Mouse (Mus musculus): ENCODE measurements around the gene Slc2a8. TPM values are rescaled to one million over a fixed set of nuclear protein-coding genes. Genes with fewer than 3 reads are reported as not detected.

Gene Slc2a8
- polyA plus RNA-seq, 1 experiment from 2014 or later, result 10.1 TPM

- ATAC-seq (replicated peaks; ENCODE audit: insufficient number of reproducible peaks, low FRiP score, low TSS enrichment, low read depth), result no peak
- Histone ChIP-seq H3K36me3 (replicated peaks; ENCODE audit: control insufficient read depth, insufficient read depth, low read depth, low read length) (no peaks in the 10 kb centered on the region), H3K4me2 (ENCODE audit: low read depth, low read length) (no peak overlapping the region), H3K9me3 (replicated peaks; ENCODE audit: control insufficient read depth, low read length) (no peaks in the 10 kb centered on the region), H3K9ac (replicated peaks; ENCODE audit: low read length) (no peak overlapping the region), H3K27ac (replicated peaks; ENCODE audit: low read depth, low read length) (no peak overlapping the region), H3K4me3 (ENCODE audit: low read depth, low read length) (no peak overlapping the region), H3K27me3 (ENCODE audit: control insufficient read depth, insufficient read depth, low read length) (no peaks in the 10 kb centered on the region), H3K4me1 (ENCODE audit: control insufficient read depth, insufficient read depth, low read length) (peaks cover 2% of the 10 kb centered on the region; the same call in 1 of the 2 replicates)
- DNase-seq (ENCODE audit: low spot score), result no peak
- 64% methylated on average over 8 of the region's 8 CpGs for WGBS
Observed at GRCm38 (mm10) chr2:32985844-32986243, 4.0 kb upstream of the Slc2a8 start.

DNA sequence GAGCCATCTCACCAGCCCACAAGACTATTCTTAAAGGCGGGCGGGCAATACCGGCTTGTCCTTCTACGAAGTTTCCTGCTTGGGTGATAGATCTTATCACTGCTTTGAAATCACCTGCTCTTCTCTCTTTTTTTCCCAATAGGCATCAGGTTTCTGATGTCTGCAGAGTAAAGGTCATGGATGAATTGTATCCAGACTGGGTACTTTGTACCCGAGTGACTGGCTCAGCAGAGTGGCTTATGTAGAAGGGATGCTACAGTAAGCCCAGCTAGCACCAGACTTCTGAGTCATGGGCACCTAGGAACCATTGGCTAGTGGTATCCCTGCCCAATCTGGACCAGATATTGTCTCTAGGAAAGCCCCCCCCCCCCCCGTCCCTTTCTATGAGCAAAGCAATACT is 1.7 kb upstream of the Slc2a8 start:
- ATAC-seq (replicated peaks; ENCODE audit: insufficient number of reproducible peaks, low FRiP score, low TSS enrichment, low read depth) (no peak), DNase-seq (ENCODE audit: low spot score) (no peak)
- H3K4me1 ChIP-seq (ENCODE audit: control insufficient read depth, insufficient read depth, low read length), result peaks cover 2% of the 10 kb centered on the region; the same call in 1 of the 2 replicates
- H3K4me2 ChIP-seq (ENCODE audit: low read depth, low read length), result no peak overlapping the region
- H3K9me3 ChIP-seq (replicated peaks; ENCODE audit: control insufficient read depth, low read length), result no peaks in the 10 kb centered on the region
- no peak overlapping the region for H3K9ac ChIP-seq (replicated peaks; ENCODE audit: low read length)
- H3K27ac ChIP-seq (replicated peaks; ENCODE audit: low read depth, low read length), result no peak overlapping the region
- no peaks in the 10 kb centered on the region for H3K36me3 ChIP-seq (replicated peaks; ENCODE audit: control insufficient read depth, insufficient read depth, low read depth, low read length)
- H3K27me3 ChIP-seq (ENCODE audit: control insufficient read depth, insufficient read depth, low read length), result no peaks in the 10 kb centered on the region
- 52% methylated on average over 6 of the region's 6 CpGs for WGBS
- H3K4me3 ChIP-seq (ENCODE audit: low read depth, low read length), result no peak overlapping the region

- Histone ChIP-seq H3K9ac (replicated peaks; ENCODE audit: low read length) (no peak overlapping the region), H3K4me1 (ENCODE audit: control insufficient read depth, insufficient read depth, low read length) (peaks cover 2% of the 10 kb centered on the region; the same call in 1 of the 2 replicates), H3K4me2 (ENCODE audit: low read depth, low read length) (peak overlapping the region; percentile 99), H3K36me3 (replicated peaks; ENCODE audit: control insufficient read depth, insufficient read depth, low read depth, low read length) (no peaks in the 10 kb centered on the region), H3K4me3 (ENCODE audit: low read depth, low read length) (peak overlapping the region; percentile 73), H3K27ac (replicated peaks; ENCODE audit: low read depth, low read length) (no peak overlapping the region), H3K9me3 (replicated peaks; ENCODE audit: control insufficient read depth, low read length) (no peaks in the 10 kb centered on the region), H3K27me3 (ENCODE audit: control insufficient read depth, insufficient read depth, low read length) (no peaks in the 10 kb centered on the region)
- no peak for ATAC-seq (replicated peaks; ENCODE audit: insufficient number of reproducible peaks, low FRiP score, low TSS enrichment, low read depth)
- no peak for DNase-seq (ENCODE audit: low spot score)
- WGBS, result 3% methylated on average over 4 of the region's 4 CpGs
Observed at GRCm38 (mm10) chr2:32982700-32983099, 817 bp upstream of the Slc2a8 start.

- no peaks in the 10 kb centered on the region for H3K9me3 ChIP-seq (replicated peaks; ENCODE audit: control insufficient read depth, low read length)
- ATAC-seq (replicated peaks; ENCODE audit: insufficient number of reproducible peaks, low FRiP score, low TSS enrichment, low read depth) (peak; percentile 25), DNase-seq (ENCODE audit: low spot score) (no peak)
- peaks cover 2% of the 10 kb centered on the region; the same call in 1 of the 2 replicates for H3K4me1 ChIP-seq (ENCODE audit: control insufficient read depth, insufficient read depth, low read length)
- no peaks in the 10 kb centered on the region for H3K36me3 ChIP-seq (replicated peaks; ENCODE audit: control insufficient read depth, insufficient read depth, low read depth, low read length)
- peak overlapping the region; percentile 99 for H3K4me2 ChIP-seq (ENCODE audit: low read depth, low read length)
- peak overlapping the region; percentile 73 for H3K4me3 ChIP-seq (ENCODE audit: low read depth, low read length)
- H3K27me3 ChIP-seq (ENCODE audit: control insufficient read depth, insufficient read depth, low read length), result no peaks in the 10 kb centered on the region
- under 1% methylated on average over 21 of the region's 23 CpGs for WGBS
- H3K9ac ChIP-seq (replicated peaks; ENCODE audit: low read length), result peak overlapping the region; percentile 80
- H3K27ac ChIP-seq (replicated peaks; ENCODE audit: low read depth, low read length), result no peak overlapping the region
Observed at GRCm38 (mm10) chr2:32981281-32981680, 602 bp downstream of the Slc2a8 start.

GRCm38 (mm10) chr2:32979675-32980074 is 2.2 kb downstream of the Slc2a8 start:
- Histone ChIP-seq H3K9me3 (replicated peaks; ENCODE audit: control insufficient read depth, low read length) (no peaks in the 10 kb centered on the region), H3K4me3 (ENCODE audit: low read depth, low read length) (no peak overlapping the region), H3K4me2 (ENCODE audit: low read depth, low read length) (no peak overlapping the region), H3K36me3 (replicated peaks; ENCODE audit: control insufficient read depth, insufficient read depth, low read depth, low read length) (no peaks in the 10 kb centered on the region), H3K27ac (replicated peaks; ENCODE audit: low read depth, low read length) (no peak overlapping the region), H3K9ac (replicated peaks; ENCODE audit: low read length) (no peak overlapping the region), H3K4me1 (ENCODE audit: control insufficient read depth, insufficient read depth, low read length) (peaks cover 2% of the 10 kb centered on the region; the same call in 1 of the 2 replicates), H3K27me3 (ENCODE audit: control insufficient read depth, insufficient read depth, low read length) (no peaks in the 10 kb centered on the region)
- 87% methylated on average over 7 of the region's 7 CpGs for WGBS
- DNase-seq (ENCODE audit: low spot score) (no peak), ATAC-seq (replicated peaks; ENCODE audit: insufficient number of reproducible peaks, low FRiP score, low TSS enrichment, low read depth) (no peak)

- Histone ChIP-seq H3K36me3 (replicated peaks; ENCODE audit: control insufficient read depth, insufficient read depth, low read depth, low read length) (no peaks in the 10 kb centered on the region), H3K9me3 (replicated peaks; ENCODE audit: control insufficient read depth, low read length) (no peaks in the 10 kb centered on the region), H3K9ac (replicated peaks; ENCODE audit: low read length) (no peak overlapping the region), H3K27me3 (ENCODE audit: control insufficient read depth, insufficient read depth, low read length) (no peaks in the 10 kb centered on the region), H3K27ac (replicated peaks; ENCODE audit: low read depth, low read length) (no peak overlapping the region), H3K4me3 (ENCODE audit: low read depth, low read length) (no peak overlapping the region), H3K4me2 (ENCODE audit: low read depth, low read length) (no peak overlapping the region), H3K4me1 (ENCODE audit: control insufficient read depth, insufficient read depth, low read length) (peaks cover 2% of the 10 kb centered on the region; the same call in 1 of the 2 replicates)
- 82% methylated on average over 3 of the region's 3 CpGs for WGBS
- ATAC-seq (replicated peaks; ENCODE audit: insufficient number of reproducible peaks, low FRiP score, low TSS enrichment, low read depth), result no peak
- no peak for DNase-seq (ENCODE audit: low spot score)
Observed at GRCm38 (mm10) chr2:32978675-32979074, 3.2 kb downstream of the Slc2a8 start.

DNA sequence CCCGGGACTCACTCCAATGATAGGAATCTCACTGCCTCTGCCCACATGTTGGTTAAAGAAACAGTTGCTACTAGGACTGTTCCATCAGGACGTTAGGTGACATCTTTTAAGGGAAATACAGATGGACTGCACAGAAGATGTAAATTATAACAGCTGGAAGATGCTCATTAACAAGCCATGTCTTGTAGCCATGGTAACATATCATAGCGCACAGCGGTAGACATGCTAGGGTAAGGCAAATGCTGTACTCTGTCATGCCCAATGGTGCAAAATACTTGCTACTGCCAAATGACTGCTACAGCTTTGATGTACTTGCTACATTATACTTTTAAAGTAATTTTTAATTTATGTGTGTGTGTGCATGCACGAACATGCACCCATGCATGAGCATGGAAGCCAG is 4.8 kb downstream of the Slc2a8 start:
- Histone ChIP-seq H3K4me3 (ENCODE audit: low read depth, low read length) (no peak overlapping the region), H3K36me3 (replicated peaks; ENCODE audit: control insufficient read depth, insufficient read depth, low read depth, low read length) (no peaks in the 10 kb centered on the region; the same call in 1 of the 2 replicates), H3K27ac (replicated peaks; ENCODE audit: low read depth, low read length) (no peak overlapping the region), H3K4me2 (ENCODE audit: low read depth, low read length) (no peak overlapping the region), H3K27me3 (ENCODE audit: control insufficient read depth, insufficient read depth, low read length) (no peaks in the 10 kb centered on the region), H3K4me1 (ENCODE audit: control insufficient read depth, insufficient read depth, low read length) (peaks cover 2% of the 10 kb centered on the region; the same call in 1 of the 2 replicates), H3K9me3 (replicated peaks; ENCODE audit: control insufficient read depth, low read length) (no peaks in the 10 kb centered on the region), H3K9ac (replicated peaks; ENCODE audit: low read length) (no peak overlapping the region)
- ATAC-seq (replicated peaks; ENCODE audit: insufficient number of reproducible peaks, low FRiP score, low TSS enrichment, low read depth) (no peak), DNase-seq (ENCODE audit: low spot score) (no peak)
- WGBS, result 84% methylated on average over 5 of the region's 5 CpGs

- WGBS, result 86% methylated on average over 8 of the region's 8 CpGs
- H3K4me1 ChIP-seq (ENCODE audit: control insufficient read depth, insufficient read depth, low read length), result no peaks in the 10 kb centered on the region
- no peaks in the 10 kb centered on the region for H3K27me3 ChIP-seq (ENCODE audit: control insufficient read depth, insufficient read depth, low read length)
- H3K36me3 ChIP-seq (replicated peaks; ENCODE audit: control insufficient read depth, insufficient read depth, low read depth, low read length), result no peaks in the 10 kb centered on the region; the same call in 1 of the 2 replicates
- no peak overlapping the region for H3K4me2 ChIP-seq (ENCODE audit: low read depth, low read length)
- ATAC-seq (replicated peaks; ENCODE audit: insufficient number of reproducible peaks, low FRiP score, low TSS enrichment, low read depth), result no peak
- no peak overlapping the region for H3K4me3 ChIP-seq (ENCODE audit: low read depth, low read length)
- H3K27ac ChIP-seq (replicated peaks; ENCODE audit: low read depth, low read length), result no peak overlapping the region
- no peaks in the 10 kb centered on the region for H3K9me3 ChIP-seq (replicated peaks; ENCODE audit: control insufficient read depth, low read length)
- DNase-seq (ENCODE audit: low spot score), result no peak
- no peak overlapping the region for H3K9ac ChIP-seq (replicated peaks; ENCODE audit: low read length)
Observed at GRCm38 (mm10) chr2:32974216-32974615, 7.7 kb downstream of the Slc2a8 start.
